Mouse (Mus musculus) left cerebral cortex, adult 8-10 months (tissue): ENCODE results near the gene Ccdc183. TPM values are rescaled to one million over a fixed set of nuclear protein-coding genes. Genes with fewer than 3 reads are reported as not detected.
A peak's percentile ranks its signal among the peaks of the same experiment; 100 is the strongest.

Source experiments
- DNase-seq, 2 experiments: peaks; one replicate each; pipeline ENCODE4 v3.0.0; 2022; ENCODE audit warnings: low spot score in 2 of 2
- total RNA-seq, 4 experiments: library from RNA; stranded (reverse); gene quantifications; 2 replicates each; pipeline ENCODE4 v1.2.4; 2022

Ccdc183 gene
- total RNA-seq, 4 experiments from 2014 or later, result not detected

DNA sequence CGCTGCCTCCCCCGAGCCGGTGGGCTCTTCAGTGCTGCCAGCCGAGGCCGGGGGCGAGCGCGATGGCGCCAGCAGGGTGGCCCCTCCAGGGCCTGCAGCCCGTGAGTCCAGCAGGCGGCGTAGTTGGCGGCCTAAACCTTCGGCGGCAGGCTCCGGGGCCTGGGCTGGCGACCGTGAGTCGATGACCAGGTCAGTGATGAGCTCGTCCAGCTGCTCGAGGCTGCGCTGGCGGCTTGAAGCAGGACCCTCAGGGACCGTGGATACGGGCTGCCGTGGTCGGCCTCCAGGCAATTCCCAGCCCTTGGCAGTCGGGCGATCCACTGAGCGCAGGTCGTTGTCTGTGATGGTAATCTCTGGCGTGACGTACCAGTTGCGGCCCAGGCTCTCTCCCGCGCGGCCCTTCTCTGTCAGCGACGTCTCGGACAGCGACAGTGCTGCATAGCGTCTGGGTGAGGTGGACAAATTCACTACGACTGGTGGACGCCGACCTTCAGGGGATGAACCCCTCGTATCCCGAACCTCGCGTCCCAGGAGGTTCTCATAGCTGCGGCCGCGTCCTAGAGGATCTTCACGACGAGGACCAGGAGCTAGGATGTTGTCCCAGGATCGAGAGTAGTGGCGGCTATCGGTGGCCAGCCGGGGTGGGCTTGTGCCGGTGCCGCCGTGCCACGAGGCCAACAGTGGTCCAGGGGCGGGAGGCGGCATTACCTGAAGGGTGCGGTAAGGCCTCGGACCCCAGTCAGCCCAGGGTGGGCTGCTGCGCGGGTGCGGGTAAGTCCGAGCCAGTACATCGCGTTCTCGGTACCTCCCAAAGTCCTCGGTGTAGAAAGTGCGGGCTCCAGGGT lies 39.3 kb downstream of the Ccdc183 start:
- no peak for DNase-seq

DNA sequence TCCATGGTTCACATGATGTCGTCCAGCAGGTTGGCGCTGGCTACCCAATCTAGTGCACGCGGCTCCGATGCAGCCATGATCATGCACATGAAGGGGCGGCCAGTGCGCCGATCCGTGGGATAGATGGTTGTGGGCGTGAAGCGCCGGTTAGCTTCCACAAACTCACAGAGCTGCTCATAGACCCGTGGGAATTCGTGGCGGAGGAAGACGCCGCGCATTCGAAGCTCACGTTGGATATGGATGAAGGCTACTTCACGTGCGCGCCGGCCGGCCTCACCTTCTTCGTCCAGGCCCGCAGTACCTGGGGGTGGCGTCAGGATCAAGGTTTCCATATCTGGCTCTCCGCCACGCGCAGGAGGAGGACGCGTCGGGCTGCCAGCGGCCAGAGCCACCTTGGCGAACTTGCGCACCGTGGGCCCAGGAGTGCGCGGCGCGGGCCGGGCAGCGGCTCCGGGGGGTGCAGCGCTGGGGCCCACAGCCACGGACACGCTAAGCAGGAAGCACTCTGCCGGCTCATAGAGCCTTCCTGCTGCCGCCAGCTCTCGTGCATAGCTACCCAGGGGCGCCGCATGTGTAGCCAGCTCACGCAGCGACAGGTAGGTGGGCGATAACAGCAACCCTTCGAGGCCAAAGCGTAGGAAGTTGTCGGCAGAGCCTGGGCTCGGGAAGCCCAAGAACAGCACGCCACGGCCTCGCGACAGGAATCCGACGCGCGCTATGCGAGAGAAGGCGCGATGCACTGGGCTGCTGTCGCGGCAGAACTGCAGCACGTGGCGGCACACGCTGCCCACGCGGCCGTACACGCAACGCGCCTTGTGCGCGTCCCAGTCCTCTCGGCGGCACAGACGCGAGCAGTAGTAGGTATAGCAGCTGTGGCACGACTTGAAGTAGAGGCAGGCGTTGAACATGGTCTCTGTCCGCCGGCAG lies 40.2 kb downstream of the Ccdc183 start:
- DNase-seq, result peak; percentile 36 to 66

GRCm38 (mm10) chr2:25576028-25576850 lies 41.2 kb downstream of the Ccdc183 start:
- peak; percentile 38 to 74 for DNase-seq

- peak in 1 of 2 experiments; percentile 27 for DNase-seq
Observed at GRCm38 (mm10) chr2:25575432-25576027, 41.9 kb downstream of the Ccdc183 start.

- DNase-seq, result peak; percentile 96 to 97
Observed at GRCm38 (mm10) chr2:25574579-25575431, 42.7 kb downstream of the Ccdc183 start, which contains the start of the genes Mamdc4 and Phpt1. Mamdc4 (minus strand) TSS chr2:25574845. Phpt1 (minus strand) TSS chr2:25575224.

DNA sequence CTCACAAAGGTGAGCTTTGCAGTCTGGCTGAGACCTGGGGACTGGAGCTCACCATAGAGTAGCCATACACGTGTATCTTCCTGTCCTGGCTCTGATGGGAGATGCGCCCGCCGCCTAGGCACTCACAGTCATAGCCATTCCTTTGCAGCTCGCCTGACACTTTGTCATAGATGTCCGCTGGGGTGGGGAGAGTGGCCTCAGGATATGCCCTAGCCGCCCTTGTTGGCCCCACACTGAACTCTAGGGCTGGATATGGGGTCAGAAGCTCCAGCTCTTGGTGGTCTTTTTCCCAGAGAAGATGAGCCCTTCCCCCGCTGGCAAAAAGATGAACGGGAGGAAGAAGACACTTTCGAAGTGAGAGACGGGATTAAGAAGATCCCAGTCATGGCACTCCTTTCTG lies 43.3 kb downstream of the Ccdc183 start:
- no peak for DNase-seq

DNA sequence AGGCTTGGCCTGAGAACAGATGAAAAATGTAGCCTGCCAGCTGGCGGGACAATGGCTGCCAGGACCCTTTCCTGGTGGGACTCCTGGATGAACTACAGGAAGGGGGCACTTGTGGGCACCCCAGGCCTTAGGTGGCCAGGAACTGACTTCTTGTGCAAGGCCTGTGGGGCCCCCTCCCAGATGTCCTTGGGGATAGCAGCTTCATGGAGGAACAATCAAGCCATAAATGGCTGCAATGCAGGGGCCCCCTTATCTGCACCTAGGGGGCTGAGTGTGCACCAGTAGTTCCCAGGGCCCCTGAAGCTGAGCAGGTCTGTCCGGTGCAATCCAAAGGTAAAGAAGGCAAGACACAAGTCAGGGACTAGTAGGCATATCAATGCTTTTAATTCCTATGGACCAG lies 44.4 kb downstream of the Ccdc183 start:
- DNase-seq, result no peak

DNA sequence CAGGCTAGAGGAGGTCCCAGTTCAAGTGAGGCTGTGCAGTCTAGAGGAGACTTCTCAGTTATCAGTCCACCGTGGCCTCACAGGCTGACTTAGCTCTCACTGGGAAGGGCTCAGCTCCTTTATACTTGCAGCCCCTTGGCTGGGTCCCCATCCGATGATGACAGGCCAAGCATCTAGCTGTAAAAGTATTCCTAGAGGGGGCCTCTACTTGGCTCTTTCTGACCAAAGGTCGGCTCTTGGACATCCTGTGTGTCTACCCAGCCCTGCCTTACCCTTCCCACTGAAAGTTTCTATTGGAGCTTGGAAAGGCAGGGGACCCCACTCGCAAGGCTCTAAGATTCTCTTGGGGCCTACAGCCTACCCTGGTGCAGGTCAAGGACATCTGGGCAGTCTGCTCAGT lies 46.3 kb downstream of the Ccdc183 start:
- DNase-seq, result no peak

- no peak for DNase-seq
Observed at GRCm38 (mm10) chr2:25569323-25569722, 48.2 kb downstream of the Ccdc183 start.

GRCm38 (mm10) chr2:25568473-25569019 lies 48.9 kb downstream of the Ccdc183 start:
- no peak for DNase-seq

DNA sequence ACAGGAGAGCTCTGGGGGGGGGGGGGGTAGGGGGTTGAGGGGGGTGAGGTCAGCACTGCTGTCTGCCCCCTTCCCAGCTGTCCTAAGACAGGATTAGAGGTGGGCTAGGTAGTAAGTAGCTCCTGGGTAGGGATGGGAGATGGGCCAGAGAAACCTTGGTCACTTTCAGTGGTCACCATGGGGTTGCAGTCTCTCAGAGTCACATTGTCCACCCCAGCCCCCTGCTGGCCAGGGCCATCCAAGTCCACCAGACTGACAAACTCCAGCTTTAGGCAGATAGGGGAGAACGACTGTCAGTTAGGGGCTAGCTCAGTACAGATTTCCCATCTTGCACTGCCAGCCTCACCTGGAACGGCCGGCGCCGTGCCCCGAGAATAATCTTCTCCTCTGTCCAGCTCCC lies 50.9 kb downstream of the Ccdc183 start:
- no peak for DNase-seq

- DNase-seq, result no peak
Observed at GRCm38 (mm10) chr2:25565741-25566140, 51.7 kb downstream of the Ccdc183 start.

DNA sequence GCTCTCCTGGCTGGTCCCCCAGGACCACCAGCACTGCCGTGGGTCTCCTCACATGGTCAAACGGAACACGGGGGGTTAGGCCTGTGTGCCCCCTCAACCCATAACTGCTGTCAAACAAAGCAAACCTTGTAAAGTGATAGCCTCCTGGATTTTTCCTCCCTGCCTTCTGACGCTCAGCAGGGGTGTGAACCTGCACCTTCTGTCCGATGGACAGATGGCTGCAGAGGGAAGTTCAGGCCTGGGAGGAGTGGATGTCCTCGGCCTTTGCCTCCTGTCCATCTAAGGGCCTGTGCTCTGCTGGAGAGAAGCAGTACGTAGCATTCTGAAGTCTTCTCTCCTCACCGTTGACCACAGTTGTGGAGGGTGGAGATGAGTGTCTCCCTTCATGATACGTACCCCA lies 55.5 kb downstream of the Ccdc183 start:
- DNase-seq, result no peak

DNA sequence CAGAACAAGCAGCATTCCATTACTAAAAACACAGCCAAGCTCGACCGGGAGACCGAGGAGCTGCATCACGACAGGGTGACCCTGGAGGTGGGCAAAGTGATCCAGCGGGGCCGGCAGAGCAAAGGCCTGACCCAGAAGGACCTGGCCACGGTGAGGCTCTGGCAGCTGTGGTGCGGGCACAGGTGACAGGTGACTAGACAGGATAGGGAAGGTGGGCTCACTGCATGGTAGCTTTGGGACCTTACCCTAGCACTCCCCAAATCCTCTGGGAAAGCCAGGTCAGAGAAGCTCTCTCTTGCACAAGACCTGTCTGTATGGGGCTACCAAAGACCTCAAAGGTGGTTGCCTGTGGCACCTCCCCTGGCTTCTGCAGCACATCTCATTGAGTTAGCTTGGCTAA lies 56.9 kb downstream of the Ccdc183 start:
- DNase-seq, result no peak

- no peak for DNase-seq
Observed at GRCm38 (mm10) chr2:25558774-25559173, 58.7 kb downstream of the Ccdc183 start.
